Mouse (Mus musculus) thymus, postnatal 0 days (tissue): ENCODE results near the gene Gm5724. TPM values are rescaled to one million over a fixed set of nuclear protein-coding genes. Genes with fewer than 3 reads are reported as not detected.

Source experiments
- DNase-seq: peaks from one replicate; pipeline ENCODE4 v3.0.0-alpha.2; 2015; ENCODE audit warnings: low spot score
- polyA plus RNA-seq: library from polyadenylated mRNA; unstranded; fragments of >200 nt; fragmentation: Nextera tagmentation; extraction: Ambion mirVana; gene quantifications from 2 replicates; pipeline ENCODE4 v1.2.1, GENCODE M21; 2015

Gene Gm5724
- 0.07 TPM in 1 of 2 replicates, not detected in the other for polyA plus RNA-seq

DNA sequence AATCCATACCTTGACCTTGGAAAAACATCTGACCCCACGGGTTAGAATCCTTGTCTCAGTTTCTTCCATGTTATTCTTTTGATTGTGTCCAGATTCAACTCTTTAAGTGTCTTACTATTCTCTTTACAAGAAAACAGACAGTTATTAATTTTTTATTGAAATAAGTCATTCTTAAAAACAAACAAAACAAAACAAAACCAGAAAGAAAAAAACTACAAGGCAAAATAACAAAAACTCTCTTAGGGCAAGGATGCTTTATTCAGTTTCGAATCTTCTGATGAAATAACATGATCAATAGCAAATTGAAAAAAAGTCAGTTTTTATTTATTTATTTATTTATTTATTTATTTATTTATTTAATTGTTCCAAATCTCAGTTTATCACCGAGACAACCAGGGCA lies at the start of gene Gm5724:
Gene Gm5724, minus strand, starts transcription at position 101 of the 400 bp plus-strand sequence.
- DNase-seq = no peak

- DNase-seq = no peak
These were observed 24.2 kb upstream of the Gm5724 start for GRCm38 (mm10) chr6:141797837-141798236.

GRCm38 (mm10) chr6:141774476-141774875 lies 866 bp upstream of the Gm5724 start:
- DNase-seq = no peak

DNA sequence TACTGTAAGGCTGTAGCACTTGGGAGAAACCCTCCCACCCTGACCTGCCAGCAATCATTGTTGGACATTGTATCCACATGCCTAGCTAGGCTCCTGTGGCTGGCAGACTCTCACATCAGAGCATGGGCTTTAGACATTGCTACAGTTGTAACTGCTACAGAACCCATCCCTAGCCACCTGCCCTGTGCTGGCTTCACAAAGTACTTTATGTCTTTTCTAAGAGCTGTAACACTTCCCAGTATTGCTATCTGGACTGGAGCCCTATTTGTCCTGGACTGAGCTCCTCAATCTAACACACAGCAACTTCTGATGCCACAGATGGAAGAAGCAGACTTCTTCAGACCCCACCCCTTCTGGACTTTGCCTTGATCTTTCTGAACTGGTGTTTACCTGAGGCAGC lies 82.4 kb downstream of the Gm5724 start:
- DNase-seq = no peak

- no peak for DNase-seq
These were observed 86.6 kb downstream of the Gm5724 start for GRCm38 (mm10) chr6:141687008-141687407.

Other genes starting within 250 kb of the Gm5724 start
- gene Slco1c1, start 249.4 kb downstream of the Gm5724 start, polyA plus RNA-seq = 0.04 TPM in 1 of 2 replicates, not detected in the other
- gene Slco1b2, start 144.3 kb downstream of the Gm5724 start, polyA plus RNA-seq = not detected in 2 replicates
- gene Slco1a4, start 82.4 kb upstream of the Gm5724 start, polyA plus RNA-seq = 0.08 TPM in 1 of 2 replicates, not detected in the other
- not detected in 2 replicates for gene Slco1a1, start 173.2 kb upstream of the Gm5724 start, polyA plus RNA-seq
- 0.06 TPM in 1 of 2 replicates, not detected in the other for gene Gm6614, start 237.6 kb upstream of the Gm5724 start, polyA plus RNA-seq